Mouse (Mus musculus) left cerebral cortex, postnatal 14 days (tissue): ENCODE measurements around the gene Hivep3. TPM values are rescaled to one million over a fixed set of nuclear protein-coding genes. Genes with fewer than 3 reads are reported as not detected.
A peak's percentile ranks its signal among the peaks of the same experiment; 100 is the strongest.

Experiments used
- DNase-seq, 2 experiments: peaks; one replicate each; pipeline ENCODE4 v3.0.0; 2021 to 2022; ENCODE audit warnings: low spot score in 2 of 2, mixed read lengths in 1 of 2
- intact Hi-C: fragments of 180-260 bp; cut with DNase I; formaldehyde crosslinking; loops from one replicate; pipeline ENCODE4 v1.15.1; 2025
- total RNA-seq, 2 experiments: library from RNA; stranded (reverse); gene quantifications; 2 replicates each; pipeline ENCODE4 v1.2.3; 2021

Gene Hivep3
- total RNA-seq, 2 experiments from 2014 or later, result 65.4 to 79.8 TPM

GRCm38 (mm10) chr4:119859454-119859853 lies 125.9 kb downstream of the Hivep3 start:
- intact Hi-C loops, result no loop called here
- DNase-seq, result no peak

GRCm38 (mm10) chr4:119861001-119861400 lies 127.4 kb downstream of the Hivep3 start:
- intact Hi-C loops, result no loop called here
- DNase-seq, result no peak

GRCm38 (mm10) chr4:119865827-119866455 lies 132.4 kb downstream of the Hivep3 start:
- DNase-seq, result no peak
- intact Hi-C loops, result no loop called here

GRCm38 (mm10) chr4:119867132-119867531 lies 133.5 kb downstream of the Hivep3 start:
- no peak for DNase-seq
- intact Hi-C loops, result no loop called here

GRCm38 (mm10) chr4:119870411-119870810 lies 136.8 kb downstream of the Hivep3 start:
- no peak for DNase-seq
- intact Hi-C loops, result loop anchor here (5.0 kb wide), 1 partner anchor 97 kb away; no protein-coding TSS in a partner anchor

GRCm38 (mm10) chr4:119871441-119871840 lies 137.9 kb downstream of the Hivep3 start:
- intact Hi-C loops, result loop anchor here (5.0 kb wide), 1 partner anchor 96 kb away; no protein-coding TSS in a partner anchor
- no peak for DNase-seq

- intact Hi-C loops, result loop anchor here (5.0 kb wide), 1 partner anchor 95 kb away; no protein-coding TSS in a partner anchor
- no peak for DNase-seq
Observed at GRCm38 (mm10) chr4:119871861-119872582, 138.4 kb downstream of the Hivep3 start.

- intact Hi-C loops, result loop anchor here (5.0 kb wide), 1 partner anchor 93 kb away; no protein-coding TSS in a partner anchor
- DNase-seq, result peak; percentile 62 to 84
Observed at GRCm38 (mm10) chr4:119873935-119874334, 140.4 kb downstream of the Hivep3 start.

- intact Hi-C loops, result loop anchor here (5.0 kb wide), 1 partner anchor 58 kb away; no protein-coding TSS in a partner anchor
- no peak for DNase-seq
Observed at GRCm38 (mm10) chr4:119875592-119875991, 142.0 kb downstream of the Hivep3 start.

GRCm38 (mm10) chr4:119876535-119877160 lies 143.1 kb downstream of the Hivep3 start:
- intact Hi-C loops, result loop anchor here (5.0 kb wide), 1 partner anchor 59 kb away; no protein-coding TSS in a partner anchor
- no peak for DNase-seq

- no peak for DNase-seq
- intact Hi-C loops, result loop anchor here (5.0 kb wide), 1 partner anchor 61 kb away; no protein-coding TSS in a partner anchor
Observed at GRCm38 (mm10) chr4:119878218-119878617, 144.6 kb downstream of the Hivep3 start.

GRCm38 (mm10) chr4:119879671-119880070 lies 146.1 kb downstream of the Hivep3 start:
- intact Hi-C loops, result loop anchor here (5.0 kb wide), 1 partner anchor 62 kb away; no protein-coding TSS in a partner anchor
- no peak for DNase-seq

GRCm38 (mm10) chr4:119880270-119880669 lies 146.7 kb downstream of the Hivep3 start:
- intact Hi-C loops, result no loop called here
- no peak for DNase-seq

GRCm38 (mm10) chr4:119881292-119881691 lies 147.7 kb downstream of the Hivep3 start:
- DNase-seq, result peak in 1 of 2 experiments; percentile 76
- intact Hi-C loops, result no loop called here

- intact Hi-C loops, result no loop called here
- no peak for DNase-seq
Observed at GRCm38 (mm10) chr4:119882401-119882800, 148.8 kb downstream of the Hivep3 start.

- DNase-seq, result no peak
- intact Hi-C loops, result no loop called here
Observed at GRCm38 (mm10) chr4:119882814-119883213, 149.2 kb downstream of the Hivep3 start.

- DNase-seq, result no peak
- intact Hi-C loops, result no loop called here
Observed at GRCm38 (mm10) chr4:119886621-119887020, 153.0 kb downstream of the Hivep3 start.

- DNase-seq, result no peak
- intact Hi-C loops, result no loop called here
Observed at GRCm38 (mm10) chr4:119887523-119888177, 154.1 kb downstream of the Hivep3 start.

- intact Hi-C loops, result loop anchor here (10.0 kb wide), 1 partner anchor 255 kb away; the partner anchor contains the start of gene Guca2a
- no peak for DNase-seq
Observed at GRCm38 (mm10) chr4:119889760-119890159, 156.2 kb downstream of the Hivep3 start.
